Mouse (Mus musculus) retina, postnatal 7 days (tissue): Measurements from ENCODE around the gene Gpm6b.

Experiments used
- DNase-seq: peaks from one replicate; pipeline ENCODE4 v3.0.0-alpha.2; 2012; ENCODE audit warnings: low read depth, low spot score

The Gpm6b gene

GRCm38 (mm10) chrX:166238831-166239460 lies at the start of gene Gpm6b:
Gene Gpm6b, plus strand, starts transcription at chrX:166238911.
- peak; percentile 28 for DNase-seq

- no peak for DNase-seq
These were observed 42.4 kb upstream of the Gpm6b start for GRCm38 (mm10) chrX:166196327-166196726.

- DNase-seq: no peak
These were observed 40.4 kb upstream of the Gpm6b start for GRCm38 (mm10) chrX:166198266-166198665.

DNA sequence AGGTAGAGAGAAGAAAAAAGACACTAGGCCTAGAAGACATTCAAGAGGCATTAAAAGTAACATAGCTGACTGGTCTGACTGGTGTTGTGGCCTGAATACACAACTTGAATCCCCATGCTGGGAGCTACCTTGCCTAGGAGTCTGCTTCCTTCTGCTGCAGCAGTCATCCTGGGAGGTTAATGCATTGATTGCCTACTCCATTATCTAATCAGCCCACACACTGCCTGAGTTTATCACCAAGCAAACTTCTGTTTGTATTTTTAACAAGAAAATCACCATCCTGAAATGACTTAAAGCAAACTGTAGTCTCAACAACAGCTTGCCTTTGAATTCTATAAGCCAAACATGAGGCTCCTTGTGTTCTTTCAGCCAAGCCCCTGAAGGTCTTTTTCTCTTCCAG lies 38.9 kb upstream of the Gpm6b start:
- DNase-seq: no peak

DNA sequence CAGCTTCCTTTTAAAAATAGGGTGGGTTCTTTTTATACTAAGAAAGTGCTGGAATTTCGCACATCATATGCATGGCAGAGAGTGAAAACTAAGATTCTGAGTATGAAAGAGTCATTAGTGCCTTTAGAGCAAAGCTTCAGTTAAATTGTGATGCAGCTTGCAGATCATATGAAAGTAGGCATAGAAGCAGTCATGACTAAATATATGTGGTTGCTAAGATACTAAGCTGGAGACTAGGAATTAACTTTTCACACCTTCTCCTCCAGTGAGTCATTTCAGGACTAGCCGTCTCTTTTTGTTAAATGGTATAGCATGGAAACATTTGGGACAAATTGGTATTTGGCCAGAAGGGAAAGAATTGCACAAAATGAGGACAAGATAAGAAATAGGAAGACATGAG lies 24.1 kb upstream of the Gpm6b start:
- no peak for DNase-seq

DNA sequence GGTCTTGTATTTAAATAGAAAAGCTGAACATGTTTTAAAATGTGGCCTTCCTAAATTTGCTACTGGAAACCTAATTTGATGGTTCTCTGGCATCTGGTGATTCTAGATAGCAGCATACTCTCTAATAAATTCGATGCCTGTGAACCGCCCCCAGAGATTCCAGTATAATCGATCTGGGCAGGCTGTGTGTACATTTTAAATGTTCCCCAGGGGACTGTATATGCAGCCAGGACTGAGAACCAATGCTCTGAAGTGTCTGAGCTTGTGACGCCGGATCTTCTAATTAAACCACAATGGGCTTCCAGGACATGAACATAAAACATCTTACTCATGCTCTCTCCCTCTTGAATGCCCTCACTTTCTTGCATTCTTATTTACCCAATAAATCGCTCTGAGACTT lies 22.5 kb upstream of the Gpm6b start:
- no peak for DNase-seq

- no peak for DNase-seq
These were observed 22.0 kb upstream of the Gpm6b start for GRCm38 (mm10) chrX:166216720-166217119.

- DNase-seq: no peak
These were observed 19.4 kb upstream of the Gpm6b start for GRCm38 (mm10) chrX:166219331-166219730.

- DNase-seq: no peak
These were observed 11.9 kb upstream of the Gpm6b start for GRCm38 (mm10) chrX:166226856-166227255.

DNA sequence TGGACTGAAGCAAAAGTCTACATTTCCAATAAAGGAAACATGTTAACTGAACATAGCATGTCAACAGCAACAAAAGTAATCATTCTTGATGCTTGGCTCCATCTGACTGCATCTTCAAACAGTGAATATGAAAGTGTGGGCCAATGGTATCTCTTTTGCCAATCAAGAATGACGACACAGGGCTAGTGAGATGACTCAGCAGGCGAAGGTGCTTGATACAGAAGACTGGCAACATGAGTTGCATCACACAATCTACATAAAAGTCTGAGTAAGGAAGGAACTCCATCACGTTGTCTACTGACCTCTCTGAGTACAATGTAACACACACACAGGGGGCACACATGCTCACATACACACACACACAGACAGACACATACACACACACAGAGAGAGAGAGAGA lies 9.0 kb upstream of the Gpm6b start:
- DNase-seq: no peak

DNA sequence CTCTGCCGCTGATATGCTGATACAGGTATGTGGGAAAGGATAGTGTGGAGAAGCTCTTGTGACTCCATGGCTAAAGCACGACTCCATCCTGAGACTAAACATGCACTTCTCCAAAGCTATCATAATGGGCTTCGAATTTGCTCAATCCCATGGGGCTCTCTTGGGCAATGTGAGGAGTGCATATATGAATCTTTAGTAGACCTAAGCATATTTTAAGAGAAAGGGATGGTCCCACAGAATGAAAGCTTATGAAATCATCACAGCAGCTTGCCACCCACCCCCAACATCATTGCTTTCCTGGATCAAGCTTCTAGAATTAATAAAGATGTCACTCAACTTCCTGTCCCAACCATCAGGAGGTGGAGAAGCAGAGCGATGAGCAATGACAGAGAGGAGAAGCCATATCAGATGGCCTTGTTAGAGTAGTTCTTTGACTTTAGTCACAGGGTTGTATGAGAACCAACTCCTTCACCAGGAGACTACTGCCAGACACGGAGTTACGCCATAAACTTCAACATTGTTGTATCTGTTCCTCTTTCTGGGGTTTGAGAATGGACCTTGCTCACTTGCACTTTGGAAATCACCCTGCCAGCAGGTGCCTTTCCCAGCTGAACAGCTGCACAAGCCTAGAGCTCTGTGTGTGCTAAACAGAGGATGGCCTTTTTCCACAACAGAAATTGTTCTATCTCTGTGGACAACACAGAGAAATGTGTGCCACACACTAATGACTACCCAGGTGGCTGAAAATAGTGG lies 8.0 kb upstream of the Gpm6b start:
- DNase-seq: no peak

GRCm38 (mm10) chrX:166236131-166236530 lies 2.6 kb upstream of the Gpm6b start:
- no peak for DNase-seq

GRCm38 (mm10) chrX:166239520-166239919 lies 809 bp downstream of the Gpm6b start:
- DNase-seq: no peak

DNA sequence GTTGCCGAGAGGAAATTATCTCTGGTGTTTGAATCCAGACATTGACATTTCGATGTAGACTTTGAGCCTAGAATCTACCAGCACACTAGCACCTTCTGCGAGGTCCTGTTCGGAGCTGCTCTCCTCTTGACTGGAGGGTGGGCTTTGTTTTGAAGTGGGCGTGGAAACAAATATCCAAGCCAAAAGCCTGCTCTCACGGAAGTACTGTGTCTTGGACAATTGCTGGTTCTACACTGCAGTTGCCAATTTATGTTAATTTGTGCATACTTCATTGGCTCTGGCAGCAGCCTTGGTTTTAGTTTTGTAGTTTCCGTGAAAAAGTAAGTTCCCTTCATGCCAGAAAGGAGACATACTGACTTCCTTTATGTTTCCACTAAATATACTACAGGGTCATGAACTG lies 2.0 kb downstream of the Gpm6b start:
- no peak for DNase-seq

DNA sequence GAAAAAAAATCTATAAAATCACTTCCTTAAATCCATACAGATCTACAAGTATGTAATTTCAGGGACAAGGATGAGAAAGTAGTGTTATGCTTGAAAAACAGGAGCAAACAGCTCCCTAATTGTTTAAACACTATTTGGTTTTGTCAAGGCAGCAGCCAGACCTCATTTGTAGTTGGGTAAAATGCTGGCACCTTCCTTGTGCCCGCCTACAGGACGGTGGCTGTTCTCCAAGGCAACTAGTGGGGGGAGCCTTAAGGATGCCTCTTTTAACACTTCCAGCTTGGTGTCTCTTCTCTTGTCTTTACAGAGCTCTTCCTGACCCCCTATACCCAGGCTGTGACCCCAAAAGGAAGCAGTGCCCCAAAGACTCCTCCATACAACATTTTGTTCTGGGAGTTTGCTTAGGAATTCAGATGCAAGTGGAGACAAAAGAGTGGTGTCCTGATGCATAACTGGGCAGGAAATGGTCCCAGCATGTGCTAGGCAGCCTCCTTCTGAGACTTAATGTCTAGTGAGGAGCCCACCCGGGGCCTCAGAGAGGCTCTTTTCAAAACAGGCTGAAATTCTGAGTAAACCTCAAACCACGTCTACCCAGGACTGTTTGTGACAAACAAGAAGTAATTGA lies 4.7 kb downstream of the Gpm6b start:
- no peak for DNase-seq

- no peak for DNase-seq
These were observed 32.8 kb downstream of the Gpm6b start for GRCm38 (mm10) chrX:166271489-166271888.

- no peak for DNase-seq
These were observed 33.9 kb downstream of the Gpm6b start for GRCm38 (mm10) chrX:166272646-166273045.

GRCm38 (mm10) chrX:166279861-166280260 lies 41.1 kb downstream of the Gpm6b start:
- DNase-seq: no peak

GRCm38 (mm10) chrX:166286760-166287483 lies 48.2 kb downstream of the Gpm6b start:
- DNase-seq: no peak

GRCm38 (mm10) chrX:166291266-166291665 lies 52.6 kb downstream of the Gpm6b start:
- no peak for DNase-seq

DNA sequence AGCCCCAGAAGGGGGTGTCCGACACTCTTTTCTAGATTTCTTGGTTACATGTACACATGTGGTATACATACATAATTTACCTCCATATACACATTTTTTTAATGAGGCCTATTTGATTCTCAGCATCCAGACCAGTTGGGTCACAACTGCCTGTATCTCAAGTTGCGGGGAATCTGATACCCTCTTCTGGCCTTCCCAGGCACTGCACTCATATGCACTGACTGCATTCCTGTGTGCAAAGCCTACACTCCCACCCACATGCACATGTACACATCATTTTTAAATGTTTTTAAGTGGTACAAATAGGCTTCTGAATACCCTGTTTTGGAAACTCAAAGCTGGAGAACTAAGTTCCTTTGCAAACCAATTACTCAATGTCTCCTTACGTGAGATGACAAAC lies 54.8 kb downstream of the Gpm6b start:
- no peak for DNase-seq

- DNase-seq: no peak
These were observed 64.1 kb downstream of the Gpm6b start for GRCm38 (mm10) chrX:166302791-166303190.
